Mouse (Mus musculus) CD4-positive helper T cell, adult 2 months (primary cell): ENCODE measurements around the gene Gm43518.

Source experiments
- DNase-seq: peaks from one replicate; pipeline ENCODE4 v3.0.0-alpha.2; 2012; ENCODE audit warnings: low read depth, missing footprints, low spot score

The Gm43518 gene

GRCm38 (mm10) chr5:123927118-123927517 lies at the start of gene Gm43518:
Gene Gm43518, plus strand, starts transcription at chr5:123927418.
- no peak for DNase-seq

DNA sequence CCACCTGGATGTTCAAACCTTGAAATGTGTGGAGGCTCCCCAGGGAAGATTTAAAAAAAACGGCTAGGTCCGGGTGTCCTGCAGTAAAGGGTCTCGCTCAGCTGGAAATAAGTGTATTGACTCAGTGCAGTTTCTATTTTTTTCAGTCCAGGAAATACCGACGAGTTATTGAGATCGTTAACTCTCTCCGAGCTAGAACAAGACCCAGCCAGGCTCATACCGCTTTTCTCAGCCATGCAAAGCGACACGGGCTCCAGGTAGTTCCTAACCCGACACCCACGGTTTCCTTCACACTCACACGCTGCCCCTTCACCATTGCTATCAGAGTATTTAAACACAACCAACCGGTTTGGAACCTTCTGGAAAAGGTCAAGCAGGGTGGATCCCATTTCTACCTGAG lies 49.2 kb upstream of the Gm43518 start:
- DNase-seq: no peak

GRCm38 (mm10) chr5:123879928-123880327 lies 47.3 kb upstream of the Gm43518 start, which contains the start of gene Hcar1:
Gene Hcar1, minus strand, starts transcription at chr5:123880020.
- DNase-seq: no peak

DNA sequence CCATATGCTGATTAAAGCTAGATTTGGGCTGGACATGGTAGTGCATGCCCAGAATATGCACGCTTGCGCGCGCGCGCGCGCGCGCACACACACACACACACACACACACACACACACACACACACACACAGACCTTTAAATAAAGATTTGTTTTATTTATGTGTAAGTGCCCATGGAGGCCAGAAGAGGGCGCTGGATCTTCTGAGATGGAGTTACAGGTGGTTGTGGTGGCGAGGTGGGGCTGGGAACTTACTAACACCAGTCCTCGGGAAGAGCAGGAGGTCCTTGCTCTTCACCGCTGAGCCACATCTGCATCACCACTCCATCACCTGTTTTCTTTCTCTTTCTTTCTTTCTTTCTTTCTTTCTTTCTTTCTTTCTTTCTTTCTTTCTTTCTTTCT lies 46.4 kb upstream of the Gm43518 start:
- no peak for DNase-seq

DNA sequence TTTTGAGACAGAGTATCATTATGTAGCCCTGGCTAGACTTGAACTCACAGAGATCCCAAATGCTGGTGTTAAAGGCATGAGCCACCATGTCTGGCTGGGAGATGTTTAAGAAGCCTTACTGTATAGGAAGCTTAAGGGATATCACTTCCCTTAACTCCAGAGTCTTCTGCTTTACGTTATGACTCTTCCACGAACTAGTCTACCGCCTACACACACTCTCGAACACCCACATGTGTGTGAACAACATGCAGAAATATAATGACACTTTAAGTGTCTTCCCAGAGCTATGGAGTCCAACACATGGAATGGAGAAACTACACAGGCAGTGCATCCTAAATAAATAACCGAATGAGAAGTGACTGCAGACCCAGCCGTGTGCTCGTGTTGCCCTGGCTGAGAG lies 43.3 kb upstream of the Gm43518 start:
- DNase-seq: no peak

GRCm38 (mm10) chr5:123884332-123884731 lies 42.9 kb upstream of the Gm43518 start:
- DNase-seq: no peak

DNA sequence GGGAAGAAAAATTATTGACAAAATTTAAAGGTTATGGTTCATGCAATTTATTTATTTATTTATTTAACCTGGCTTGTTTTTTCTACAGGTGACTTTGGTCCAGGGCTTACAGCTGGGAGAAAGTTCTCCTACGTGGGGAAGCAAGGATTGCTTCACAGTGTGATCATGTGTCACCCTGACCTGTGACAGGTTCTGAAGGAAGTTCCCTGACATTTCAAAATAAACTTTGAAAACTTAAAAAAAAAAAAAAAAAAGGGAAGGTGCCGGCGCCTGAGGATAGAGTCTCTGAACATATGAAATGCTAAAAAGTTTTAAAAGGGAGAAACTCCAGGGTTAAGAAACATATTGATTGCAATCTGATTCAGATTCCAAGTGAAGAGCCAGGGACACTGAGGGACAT lies 40.9 kb upstream of the Gm43518 start:
- no peak for DNase-seq

- no peak for DNase-seq
These were observed 36.9 kb upstream of the Gm43518 start for GRCm38 (mm10) chr5:123890312-123890711.

GRCm38 (mm10) chr5:123890987-123891386 lies 36.2 kb upstream of the Gm43518 start:
- DNase-seq: no peak

- peak; percentile 50 for DNase-seq
These were observed 35.5 kb upstream of the Gm43518 start for GRCm38 (mm10) chr5:123891669-123892068.

DNA sequence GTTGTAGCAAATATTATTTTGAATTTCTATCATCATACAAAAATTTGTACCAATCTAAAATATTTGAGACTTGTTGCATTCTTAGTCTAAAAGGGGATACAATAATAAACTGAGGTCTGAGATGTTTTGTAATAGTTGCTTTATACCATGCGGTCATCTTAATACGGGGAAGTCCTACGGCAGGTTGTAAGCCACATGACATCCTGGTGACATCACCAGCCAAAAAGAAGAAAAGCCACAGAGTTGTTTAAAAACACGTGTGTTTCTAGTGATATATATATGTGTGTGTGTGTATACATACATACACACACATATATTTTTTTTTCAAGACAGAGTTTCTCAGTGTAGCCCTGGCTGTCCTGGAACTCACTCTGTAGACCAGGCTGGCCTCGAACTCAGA lies 33.7 kb upstream of the Gm43518 start:
- DNase-seq: no peak

DNA sequence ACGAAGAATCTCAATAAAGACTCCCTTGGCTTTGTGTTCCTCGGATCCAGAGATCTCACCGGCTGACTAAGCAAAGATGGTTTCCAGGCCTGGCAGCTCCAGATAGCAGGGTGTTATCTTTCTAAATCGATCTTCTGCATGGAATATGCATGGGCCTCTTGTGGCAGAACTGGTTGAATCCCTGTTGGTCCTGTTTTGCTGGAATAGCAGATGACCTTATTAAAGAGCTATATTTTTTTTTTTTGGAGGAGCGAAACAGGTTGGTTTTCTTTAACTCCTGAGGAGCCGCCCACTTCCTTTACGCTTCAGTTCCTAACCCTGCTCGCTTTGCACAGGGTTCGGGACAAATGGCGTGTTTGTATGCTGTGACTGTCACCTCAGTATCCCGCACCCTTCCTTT lies 30.8 kb upstream of the Gm43518 start:
- DNase-seq: no peak

GRCm38 (mm10) chr5:123897352-123897751 lies 29.9 kb upstream of the Gm43518 start:
- peak; percentile 23 for DNase-seq

GRCm38 (mm10) chr5:123904059-123904672 lies 23.1 kb upstream of the Gm43518 start:
- DNase-seq: no peak

DNA sequence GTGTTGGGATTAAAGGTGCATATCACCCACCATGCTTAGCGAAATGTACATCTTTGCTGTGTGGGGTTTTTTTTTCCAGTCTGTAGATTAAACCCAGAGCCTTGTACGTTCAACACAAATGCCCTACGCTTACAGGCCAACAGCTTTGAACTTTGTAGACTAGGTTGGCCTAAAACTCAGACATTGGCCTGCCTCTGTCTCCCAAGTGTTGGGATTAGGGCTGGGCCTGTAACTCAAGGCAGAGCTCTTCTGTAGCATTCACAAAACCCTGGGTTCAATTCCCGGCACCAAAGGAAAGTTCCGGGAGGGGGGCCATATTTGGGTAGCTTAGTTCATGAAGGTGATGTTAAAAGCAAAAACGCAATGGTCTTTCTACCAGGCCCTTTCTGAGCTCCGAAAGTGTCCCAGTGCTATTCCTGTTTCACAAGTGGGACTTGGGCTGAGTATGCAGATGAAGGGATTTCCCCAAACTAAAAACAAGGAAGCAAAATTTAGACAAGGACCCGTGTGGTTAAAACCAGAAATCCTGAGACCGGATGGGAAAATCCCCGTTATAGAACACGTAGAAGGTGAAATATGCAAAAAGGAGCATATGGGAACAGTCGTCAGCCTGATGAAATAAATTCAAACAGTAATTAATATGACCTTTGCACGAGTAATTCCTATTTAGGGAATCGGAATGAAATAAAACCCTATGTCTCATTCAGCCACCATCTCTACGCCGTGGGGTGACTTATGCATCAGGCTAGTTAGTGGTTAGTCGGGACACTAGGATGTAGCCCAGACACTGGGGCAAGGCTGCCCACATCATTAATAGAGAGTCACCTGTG lies 20.9 kb upstream of the Gm43518 start:
- no peak for DNase-seq

GRCm38 (mm10) chr5:123906976-123907630 lies 20.1 kb upstream of the Gm43518 start, which contains the start of gene Denr:
Gene Denr, plus strand, starts transcription at chr5:123907175.
- peak; percentile 98 for DNase-seq

DNA sequence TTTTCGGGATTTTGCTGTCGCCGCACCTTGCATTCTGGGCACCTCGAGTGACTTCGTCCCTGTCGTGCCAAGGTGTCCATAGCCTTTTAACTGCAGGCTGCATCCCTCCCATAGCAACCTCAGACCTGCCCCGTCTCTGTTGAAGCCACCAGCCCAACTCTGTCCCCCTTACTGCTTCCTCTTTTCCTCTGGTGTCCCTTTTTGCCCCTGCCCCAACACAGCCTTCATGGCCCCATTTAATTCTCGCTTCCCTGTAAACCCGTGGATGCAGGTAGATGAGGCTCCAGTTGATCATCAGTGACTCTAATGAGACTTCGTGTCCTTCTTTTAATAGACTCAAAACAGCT lies 19.6 kb upstream of the Gm43518 start:
- DNase-seq: no peak

DNA sequence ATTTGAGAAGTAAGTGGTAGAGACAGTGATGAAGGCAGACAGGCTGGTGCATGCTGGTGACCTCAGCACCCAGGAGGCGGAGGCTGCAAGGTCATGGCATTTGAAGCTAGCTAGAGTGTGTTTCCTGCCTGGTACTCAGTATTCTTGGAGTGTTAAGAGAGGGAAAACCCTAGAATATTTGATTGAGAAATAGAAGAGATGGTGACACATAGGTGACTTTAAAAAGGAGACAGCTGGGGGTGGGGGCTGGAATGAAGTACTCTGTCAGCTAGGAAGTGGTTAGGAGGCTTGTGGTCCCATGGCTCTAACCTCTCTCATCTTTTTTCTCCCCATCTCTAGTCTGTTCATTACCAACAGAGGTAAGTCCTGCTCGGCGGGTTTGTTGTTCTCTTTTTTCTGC lies 12.4 kb upstream of the Gm43518 start:
- peak; percentile 65 for DNase-seq

DNA sequence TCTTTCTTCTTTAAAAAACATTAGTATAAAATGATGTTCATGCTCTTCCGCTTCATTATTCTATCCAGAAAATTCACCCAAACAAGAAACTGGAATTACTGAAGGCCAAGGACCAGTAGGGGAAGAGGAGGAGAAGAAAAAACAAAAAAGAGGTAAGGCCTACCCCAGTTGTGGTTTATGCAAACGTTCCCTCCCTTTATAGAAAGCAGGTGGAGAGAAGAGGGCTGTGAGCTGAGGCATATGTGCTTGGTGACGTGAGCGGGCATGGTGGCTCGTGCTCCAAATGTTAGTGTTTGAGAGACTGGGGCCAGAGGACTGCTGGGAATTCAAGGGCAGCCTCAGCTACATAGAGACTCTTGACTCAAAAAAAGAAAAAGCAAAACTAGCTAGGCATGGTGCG lies 5.1 kb upstream of the Gm43518 start:
- DNase-seq: no peak

DNA sequence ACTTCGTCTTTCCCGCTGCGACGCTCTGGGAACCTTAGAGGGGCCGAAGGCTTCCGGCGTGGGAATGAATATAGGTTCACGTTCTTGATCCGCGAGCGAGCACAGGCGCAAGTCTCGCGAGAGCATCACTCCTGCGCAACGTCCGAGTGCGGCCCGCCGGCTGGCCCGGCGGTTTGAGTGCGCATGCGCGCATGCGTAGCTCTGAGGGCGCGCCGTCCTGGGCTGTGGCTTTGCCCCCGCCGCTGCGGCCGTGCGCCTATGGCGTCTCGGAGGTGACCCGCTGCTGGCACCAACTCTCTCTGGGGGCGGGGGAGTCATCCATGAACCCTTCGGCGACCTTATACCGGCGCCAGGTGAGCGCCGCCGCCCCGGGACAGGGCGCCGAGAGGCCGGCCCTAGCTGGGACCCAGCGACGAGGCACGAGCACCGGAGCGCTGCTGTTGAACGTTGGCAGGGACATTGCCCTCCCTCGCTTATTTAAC lies 3.3 kb downstream of the Gm43518 start, which contains the start of gene Ccdc62:
Ccdc62 (plus strand) TSS at position 172 of the 482 bp plus-strand sequence.
- DNase-seq: peak; percentile 97

GRCm38 (mm10) chr5:123931131-123931530 lies 3.9 kb downstream of the Gm43518 start:
- DNase-seq: no peak

GRCm38 (mm10) chr5:123932927-123933326 lies 5.7 kb downstream of the Gm43518 start:
- DNase-seq: no peak
